Mouse (Mus musculus): Measurements from ENCODE around the gene Slfn3. TPM values are rescaled to one million over a fixed set of nuclear protein-coding genes. Genes with fewer than 3 reads are reported as not detected.
"Not testable (repeated sequence)": the region's sequence is repeated elsewhere in the genome, so short reads cannot be mapped to it uniquely, and the experiment has no call there.

Slfn3 gene
- 0.57 and 0.77 TPM in 2 replicates for polyA plus RNA-seq (2014; fragmentation: Nextera tagmentation; extraction: Ambion mirVana)

DNA sequence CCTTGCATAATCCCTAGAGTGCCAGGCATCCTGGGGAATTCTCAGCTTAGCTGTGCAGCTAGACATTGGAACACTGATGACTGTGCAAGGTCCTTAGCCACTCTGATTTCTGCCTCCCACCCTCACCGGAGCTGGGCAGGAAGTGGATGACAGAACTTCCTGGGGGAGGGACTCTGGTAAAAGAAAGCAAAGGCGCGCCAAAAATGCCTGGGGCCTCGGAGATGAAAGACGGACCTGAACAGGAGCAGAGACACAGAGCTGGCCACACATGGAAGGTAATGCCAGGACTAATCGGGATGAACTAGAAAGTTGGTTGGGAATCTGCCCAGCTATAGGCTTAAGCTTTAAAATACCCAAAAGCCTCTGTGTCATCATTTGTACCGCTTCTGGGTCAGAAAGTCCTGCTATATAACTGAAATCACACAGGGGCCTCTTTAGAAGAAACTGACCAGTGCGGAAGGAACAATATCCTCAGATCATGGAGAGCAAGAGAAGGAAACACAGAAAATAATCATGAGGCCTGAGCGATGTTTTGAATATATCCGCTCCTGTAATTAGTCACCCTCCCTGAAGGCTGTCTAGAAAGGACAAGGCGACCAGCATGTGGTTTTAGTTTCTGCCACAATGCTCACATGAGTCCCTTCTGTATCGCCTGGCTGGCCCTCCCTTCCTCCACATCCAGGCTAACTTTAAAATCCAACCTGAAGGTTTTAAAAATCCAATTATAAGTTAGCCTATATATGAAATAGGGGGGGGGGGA is at the start of gene Slfn3:
Gene Slfn3, plus strand, starts transcription at position 197 of the 760 bp plus-strand sequence.
- Histone ChIP-seq H3K36me3 (ENCODE audit: control insufficient read depth, insufficient read depth, low read length) (no peaks in the 10 kb centered on the region), H3K27me3 (ENCODE audit: control insufficient read depth, insufficient read depth, low read length) (no peaks in the 10 kb centered on the region), H3K9ac (replicated peaks; ENCODE audit: low read depth, low read length) (no peak within 1 kb of the TSS), H3K4me2 (replicated peaks; ENCODE audit: low read depth, low read length) (no peak within 1 kb of the TSS), H3K4me3 (ENCODE audit: low read depth, low read length) (no peak within 1 kb of the TSS), H3K27ac (ENCODE audit: low read length) (no peak within 1 kb of the TSS), H3K4me1 (ENCODE audit: control insufficient read depth, insufficient read depth, low read length) (no peaks in the 10 kb centered on the region), H3K9me3 (ENCODE audit: control insufficient read depth, low read depth, low read length) (no peaks in the 10 kb centered on the region)
- no peak for ATAC-seq (ENCODE audit: insufficient number of reproducible peaks, insufficient read depth, low FRiP score, low read depth)
- WGBS, result 76% methylated on average over 12 of the region's 12 CpGs

DNA sequence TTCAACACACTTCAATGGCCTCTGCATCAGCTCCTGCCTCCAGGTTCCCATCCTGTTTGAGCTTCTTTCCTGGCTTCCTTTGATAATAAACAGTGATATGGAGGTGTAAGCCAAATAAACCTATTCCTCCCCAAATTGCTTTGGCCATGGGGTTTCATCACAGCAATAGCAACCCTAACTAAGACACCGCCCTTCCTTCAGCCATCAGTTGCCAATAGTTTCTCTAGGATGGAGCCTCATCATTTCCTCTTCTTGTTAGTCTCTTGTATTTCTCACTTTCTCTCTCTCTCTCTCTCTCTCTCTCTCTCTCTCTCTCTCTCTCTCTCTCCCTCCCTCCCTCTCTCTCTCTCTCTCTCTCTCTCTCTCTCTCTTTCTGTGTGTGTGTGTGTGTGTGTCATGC is 42.2 kb upstream of the Slfn3 start:
- H3K27me3 ChIP-seq (ENCODE audit: control insufficient read depth, insufficient read depth, low read length); H3K36me3 ChIP-seq (ENCODE audit: control insufficient read depth, insufficient read depth, low read length); H3K4me3 ChIP-seq (ENCODE audit: low read depth, low read length); H3K27ac ChIP-seq (ENCODE audit: low read length); H3K4me2 ChIP-seq (replicated peaks; ENCODE audit: low read depth, low read length); H3K9me3 ChIP-seq (ENCODE audit: control insufficient read depth, low read depth, low read length); ATAC-seq (ENCODE audit: insufficient number of reproducible peaks, insufficient read depth, low FRiP score, low read depth); H3K9ac ChIP-seq (replicated peaks; ENCODE audit: low read depth, low read length); H3K4me1 ChIP-seq (ENCODE audit: control insufficient read depth, insufficient read depth, low read length): not testable (repeated sequence)
- WGBS, result no CpG with 5 or more reads among the region's 1 CpGs

DNA sequence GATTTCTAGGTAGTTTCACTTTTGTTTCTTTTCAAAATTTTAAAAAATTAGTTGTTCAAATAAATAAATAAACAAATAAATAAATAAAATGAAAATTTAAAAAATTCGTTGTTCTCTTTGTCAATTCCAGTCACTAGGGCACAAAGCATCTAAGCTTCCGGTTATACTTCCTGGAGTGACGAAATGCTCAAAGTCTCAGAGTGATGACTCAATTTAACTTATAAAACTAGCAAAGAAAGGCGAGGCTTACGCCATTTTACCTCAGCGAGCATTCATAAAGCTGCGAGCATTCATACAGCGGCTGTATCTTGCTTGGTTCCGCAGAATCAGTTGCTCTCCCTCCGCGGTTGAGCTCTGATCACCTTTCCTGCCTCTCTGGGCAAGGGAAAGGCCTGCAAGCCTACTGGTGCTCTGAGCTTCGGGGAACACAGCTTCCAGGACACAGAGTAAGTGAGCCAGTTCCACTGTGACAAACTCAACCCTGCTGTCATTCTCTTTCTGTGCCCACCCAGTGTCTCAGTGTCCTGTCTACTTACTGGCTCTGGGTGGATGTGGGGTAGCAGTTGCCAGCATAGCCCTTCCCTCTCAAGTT is 16.1 kb upstream of the Slfn3 start, which contains the start of gene Slfn4:
Gene Slfn4, plus strand, starts transcription at position 239 of the 592 bp plus-strand sequence.
- H3K4me2 ChIP-seq (replicated peaks; ENCODE audit: low read depth, low read length), result no peak within 1 kb of the TSS
- H3K9ac ChIP-seq (replicated peaks; ENCODE audit: low read depth, low read length), result no peak within 1 kb of the TSS
- H3K9me3 ChIP-seq (ENCODE audit: control insufficient read depth, low read depth, low read length), result no peaks in the 10 kb centered on the region
- H3K4me3 ChIP-seq (ENCODE audit: low read depth, low read length), result no peak within 1 kb of the TSS
- no peak within 1 kb of the TSS for H3K27ac ChIP-seq (ENCODE audit: low read length)
- no peaks in the 10 kb centered on the region for H3K27me3 ChIP-seq (ENCODE audit: control insufficient read depth, insufficient read depth, low read length)
- ATAC-seq (ENCODE audit: insufficient number of reproducible peaks, insufficient read depth, low FRiP score, low read depth), result no peak
- H3K4me1 ChIP-seq (ENCODE audit: control insufficient read depth, insufficient read depth, low read length), result no peaks in the 10 kb centered on the region
- WGBS, result 81% methylated on average over 12 of the region's 12 CpGs
- no peaks in the 10 kb centered on the region for H3K36me3 ChIP-seq (ENCODE audit: control insufficient read depth, insufficient read depth, low read length)

DNA sequence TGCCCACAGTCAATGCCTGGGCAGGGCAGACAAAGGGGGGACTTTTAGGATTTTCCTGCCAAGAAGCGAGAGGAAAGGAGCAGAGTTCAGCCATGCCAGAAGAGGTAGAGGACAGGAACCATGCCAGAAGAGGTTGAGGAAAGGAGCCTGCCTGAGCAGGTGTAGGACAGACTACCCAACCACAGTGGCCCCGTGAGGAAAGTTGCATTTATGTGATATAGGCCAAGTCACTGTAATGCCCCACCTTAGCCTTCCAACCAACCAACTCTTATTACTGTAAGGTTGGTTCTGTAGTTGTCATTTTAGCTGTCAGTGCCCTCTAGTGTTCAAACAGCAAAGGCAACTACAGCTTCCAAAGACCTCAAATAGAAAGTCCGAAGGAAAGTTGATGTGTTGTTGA is 871 bp downstream of the Slfn3 start:
- H3K9ac ChIP-seq (replicated peaks; ENCODE audit: low read depth, low read length), result no peak overlapping the region
- WGBS, result 59% methylated on average over 3 of the region's 3 CpGs
- H3K4me2 ChIP-seq (replicated peaks; ENCODE audit: low read depth, low read length), result no peak overlapping the region
- ATAC-seq (ENCODE audit: insufficient number of reproducible peaks, insufficient read depth, low FRiP score, low read depth), result no peak
- no peaks in the 10 kb centered on the region for H3K4me1 ChIP-seq (ENCODE audit: control insufficient read depth, insufficient read depth, low read length)
- H3K27me3 ChIP-seq (ENCODE audit: control insufficient read depth, insufficient read depth, low read length), result no peaks in the 10 kb centered on the region
- H3K4me3 ChIP-seq (ENCODE audit: low read depth, low read length), result no peak overlapping the region
- no peak overlapping the region for H3K27ac ChIP-seq (ENCODE audit: low read length)
- no peaks in the 10 kb centered on the region for H3K36me3 ChIP-seq (ENCODE audit: control insufficient read depth, insufficient read depth, low read length)
- H3K9me3 ChIP-seq (ENCODE audit: control insufficient read depth, low read depth, low read length), result no peaks in the 10 kb centered on the region

DNA sequence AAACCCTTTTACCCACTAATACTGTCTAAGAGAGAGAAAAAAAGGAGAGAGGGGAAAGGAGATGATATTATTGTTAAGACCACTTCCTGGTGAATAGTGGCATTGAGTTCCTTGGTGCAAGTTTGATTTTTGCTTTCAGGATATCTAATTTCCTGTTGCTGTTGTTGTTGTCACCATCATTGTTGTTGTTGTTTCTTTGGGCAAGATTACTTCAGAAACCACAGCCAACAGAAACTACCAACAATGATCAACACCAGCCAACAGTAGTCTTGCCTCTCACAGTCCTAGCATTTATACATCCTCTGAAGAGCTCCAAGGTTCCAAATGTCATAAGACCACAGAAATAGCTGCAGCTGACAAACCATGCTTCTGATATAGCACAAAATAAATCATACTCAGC is 13.9 kb downstream of the Slfn3 start:
- no peaks in the 10 kb centered on the region for H3K9me3 ChIP-seq (ENCODE audit: control insufficient read depth, low read depth, low read length)
- H3K27me3 ChIP-seq (ENCODE audit: control insufficient read depth, insufficient read depth, low read length), result no peaks in the 10 kb centered on the region
- no peak overlapping the region for H3K9ac ChIP-seq (replicated peaks; ENCODE audit: low read depth, low read length)
- H3K36me3 ChIP-seq (ENCODE audit: control insufficient read depth, insufficient read depth, low read length), result no peaks in the 10 kb centered on the region
- no peak overlapping the region for H3K27ac ChIP-seq (ENCODE audit: low read length)
- no peak overlapping the region for H3K4me2 ChIP-seq (replicated peaks; ENCODE audit: low read depth, low read length)
- ATAC-seq (ENCODE audit: insufficient number of reproducible peaks, insufficient read depth, low FRiP score, low read depth), result no peak
- no peak overlapping the region for H3K4me3 ChIP-seq (ENCODE audit: low read depth, low read length)
- no peaks in the 10 kb centered on the region for H3K4me1 ChIP-seq (ENCODE audit: control insufficient read depth, insufficient read depth, low read length)

DNA sequence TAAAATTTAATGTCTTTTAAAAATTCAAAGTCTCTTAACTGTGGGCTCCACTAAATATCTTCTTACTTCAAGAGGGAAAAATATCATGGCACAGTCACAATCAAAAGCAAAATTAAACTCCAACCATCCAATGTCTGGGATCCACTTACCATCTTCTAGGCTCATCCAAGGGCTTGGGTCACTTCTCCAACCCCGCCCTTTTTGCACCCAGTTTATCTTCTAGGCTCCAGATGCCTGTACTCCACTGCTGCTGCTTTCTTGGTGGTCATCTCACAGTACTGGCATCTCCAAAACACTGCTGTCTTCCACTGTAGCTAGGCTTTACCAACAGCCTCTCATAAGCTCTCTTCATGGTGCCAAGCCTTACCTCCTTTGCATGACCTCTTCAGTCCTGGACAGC is 25.0 kb downstream of the Slfn3 start:
- Histone ChIP-seq H3K9ac (replicated peaks; ENCODE audit: low read depth, low read length) (no peak overlapping the region), H3K4me2 (replicated peaks; ENCODE audit: low read depth, low read length) (no peak overlapping the region), H3K27me3 (ENCODE audit: control insufficient read depth, insufficient read depth, low read length) (no peaks in the 10 kb centered on the region), H3K9me3 (ENCODE audit: control insufficient read depth, low read depth, low read length) (no peaks in the 10 kb centered on the region), H3K27ac (ENCODE audit: low read length) (no peak overlapping the region), H3K4me1 (ENCODE audit: control insufficient read depth, insufficient read depth, low read length) (no peaks in the 10 kb centered on the region), H3K36me3 (ENCODE audit: control insufficient read depth, insufficient read depth, low read length) (no peaks in the 10 kb centered on the region), H3K4me3 (ENCODE audit: low read depth, low read length) (no peak overlapping the region)
- no peak for ATAC-seq (ENCODE audit: insufficient number of reproducible peaks, insufficient read depth, low FRiP score, low read depth)
- 74% methylated on average over 1 of the region's 1 CpGs for WGBS

DNA sequence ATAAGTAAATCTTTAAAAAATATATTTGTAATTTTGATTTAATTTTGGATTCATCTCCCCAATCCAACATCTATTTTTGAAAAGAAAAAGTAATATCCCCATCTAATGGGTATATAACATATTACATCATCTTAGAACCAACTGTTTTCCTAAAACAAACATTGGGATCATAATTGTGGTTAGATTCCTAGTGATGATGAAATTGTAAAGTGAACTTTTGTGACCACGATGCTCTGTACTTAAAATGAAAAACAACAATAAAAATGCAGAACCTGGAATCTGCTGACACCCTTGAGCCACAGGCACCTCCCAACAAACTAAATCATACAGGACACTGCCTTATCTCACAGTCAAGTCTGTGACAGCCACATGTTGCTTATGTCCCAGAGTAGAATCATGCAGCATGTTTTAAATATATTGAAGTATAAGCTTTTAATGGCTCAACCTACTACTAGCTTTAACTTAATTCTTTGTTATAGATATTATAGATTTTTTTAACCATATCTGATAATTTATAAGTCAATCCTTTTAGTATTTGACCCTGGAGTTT is 30.3 kb downstream of the Slfn3 start:
- no peak for ATAC-seq (ENCODE audit: insufficient number of reproducible peaks, insufficient read depth, low FRiP score, low read depth)
- no peak overlapping the region for H3K27ac ChIP-seq (ENCODE audit: low read length)
- H3K4me1 ChIP-seq (ENCODE audit: control insufficient read depth, insufficient read depth, low read length), result no peaks in the 10 kb centered on the region
- no peaks in the 10 kb centered on the region for H3K27me3 ChIP-seq (ENCODE audit: control insufficient read depth, insufficient read depth, low read length)
- H3K4me2 ChIP-seq (replicated peaks; ENCODE audit: low read depth, low read length), result no peak overlapping the region
- no peak overlapping the region for H3K9ac ChIP-seq (replicated peaks; ENCODE audit: low read depth, low read length)
- H3K9me3 ChIP-seq (ENCODE audit: control insufficient read depth, low read depth, low read length), result no peaks in the 10 kb centered on the region
- 76% methylated on average over 1 of the region's 1 CpGs for whole genome bisulfite sequencing
- H3K36me3 ChIP-seq (ENCODE audit: control insufficient read depth, insufficient read depth, low read length), result no peaks in the 10 kb centered on the region
- H3K4me3 ChIP-seq (ENCODE audit: low read depth, low read length), result no peak overlapping the region

DNA sequence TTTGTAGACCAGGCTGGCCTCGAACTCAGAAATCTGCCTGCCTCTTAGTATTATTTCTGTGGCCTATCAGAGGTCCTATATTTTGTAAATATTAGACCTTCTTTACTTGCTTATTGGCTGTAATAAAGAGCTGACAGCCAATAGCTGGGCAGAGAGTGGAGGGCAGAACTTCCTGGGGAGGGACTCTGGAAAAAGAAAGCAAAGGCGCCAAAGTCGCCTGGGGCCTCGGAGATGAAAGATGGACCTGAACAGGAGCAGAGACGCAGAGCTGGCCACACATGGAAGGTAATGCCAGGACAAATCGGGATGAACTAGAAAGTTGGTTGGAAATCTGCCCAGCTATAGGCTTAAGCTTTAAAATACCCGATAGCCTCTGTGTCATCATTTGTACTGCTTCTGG is 32.2 kb downstream of the Slfn3 start:
- Histone ChIP-seq H3K4me3 (ENCODE audit: low read depth, low read length) (no peak overlapping the region), H3K4me1 (ENCODE audit: control insufficient read depth, insufficient read depth, low read length) (no peaks in the 10 kb centered on the region), H3K27me3 (ENCODE audit: control insufficient read depth, insufficient read depth, low read length) (no peaks in the 10 kb centered on the region), H3K9ac (replicated peaks; ENCODE audit: low read depth, low read length) (no peak overlapping the region), H3K4me2 (replicated peaks; ENCODE audit: low read depth, low read length) (no peak overlapping the region), H3K27ac (ENCODE audit: low read length) (no peak overlapping the region), H3K36me3 (ENCODE audit: control insufficient read depth, insufficient read depth, low read length) (no peaks in the 10 kb centered on the region), H3K9me3 (ENCODE audit: control insufficient read depth, low read depth, low read length) (no peaks in the 10 kb centered on the region)
- no peak for ATAC-seq (ENCODE audit: insufficient number of reproducible peaks, insufficient read depth, low FRiP score, low read depth)
- WGBS, result 78% methylated on average over 7 of the region's 7 CpGs
